Mouse (Mus musculus): Measurements from ENCODE around the gene Rfx8. TPM values are rescaled to one million over a fixed set of nuclear protein-coding genes. Genes with fewer than 3 reads are reported as not detected.
A peak's percentile ranks its signal among the peaks of the same experiment; 100 is the strongest.

The Rfx8 gene
- polyA plus RNA-seq, 1 experiment: 37.8 TPM

DNA sequence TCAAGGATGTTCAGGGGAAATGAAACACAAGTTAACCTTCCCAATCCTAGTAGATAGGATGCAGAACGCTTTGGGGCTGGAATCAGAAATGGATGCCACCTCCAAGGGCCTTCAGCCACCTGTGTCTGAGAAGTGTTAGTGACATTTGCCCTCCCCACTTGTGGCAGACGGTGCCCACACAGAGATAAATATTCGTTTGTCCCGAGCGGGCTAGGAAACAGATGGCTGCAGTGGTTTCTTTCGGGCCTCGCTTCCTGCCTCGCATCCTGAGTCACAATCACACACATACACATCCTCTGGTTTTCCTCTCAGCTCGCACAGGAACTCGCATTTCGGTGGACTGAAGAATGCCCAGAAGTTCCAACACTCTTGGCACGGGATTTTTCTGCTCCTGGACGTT is 13.5 kb upstream of the Rfx8 start:
- Histone ChIP-seq H3K27ac (ENCODE audit: control insufficient read depth, insufficient read depth, low read depth, low read length) (no peak overlapping the region), H3K4me1 (ENCODE audit: control insufficient read depth, insufficient read depth, low read length) (peaks cover 3% of the 10 kb centered on the region; the same call in 1 of the 2 replicates), H3K4me3 (ENCODE audit: control insufficient read depth, low read depth, low read length) (no peak overlapping the region), H3K36me3 (ENCODE audit: control insufficient read depth, insufficient read depth, low read length) (no peaks in the 10 kb centered on the region), H3K27me3 (ENCODE audit: control insufficient read depth, insufficient read depth, low read length) (no peaks in the 10 kb centered on the region)
- TF ChIP-seq POLR2A (IDR thresholded peaks at IDR 0.05; ENCODE audit: control insufficient read depth, low read depth, low read length): no peak
- TF ChIP-seq CTCF (IDR thresholded peaks at IDR 0.05; ENCODE audit: control insufficient read depth, insufficient read depth, insufficient replicate concordance, low read depth, low read length): no peak

DNA sequence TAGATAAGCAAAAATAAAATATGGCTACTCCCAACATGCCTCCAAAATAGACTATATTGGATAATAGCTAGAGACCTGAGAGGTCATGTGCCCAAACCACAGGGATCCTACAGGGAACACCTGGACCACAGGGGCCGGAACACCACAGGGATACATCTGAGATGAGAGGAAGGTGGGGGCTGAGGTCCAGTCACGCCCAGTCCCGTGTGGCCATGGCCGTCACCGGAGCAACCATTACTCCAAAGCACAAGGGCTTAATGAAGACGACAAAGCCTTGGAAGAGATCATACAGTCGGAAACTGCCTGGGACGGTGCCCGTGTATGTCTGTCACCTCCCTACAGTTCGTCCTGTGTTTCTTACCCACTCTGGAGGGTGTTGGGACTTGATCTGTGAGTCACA is 13.1 kb upstream of the Rfx8 start:
- H3K36me3 ChIP-seq (ENCODE audit: control insufficient read depth, insufficient read depth, low read length): no peaks in the 10 kb centered on the region
- H3K4me3 ChIP-seq (ENCODE audit: control insufficient read depth, low read depth, low read length): no peak overlapping the region
- H3K27ac ChIP-seq (ENCODE audit: control insufficient read depth, insufficient read depth, low read depth, low read length): no peak overlapping the region
- H3K27me3 ChIP-seq (ENCODE audit: control insufficient read depth, insufficient read depth, low read length): no peaks in the 10 kb centered on the region
- peaks cover 3% of the 10 kb centered on the region; the same call in 1 of the 2 replicates for H3K4me1 ChIP-seq (ENCODE audit: control insufficient read depth, insufficient read depth, low read length)
- no peak for TF ChIP-seq CTCF (IDR thresholded peaks at IDR 0.05; ENCODE audit: control insufficient read depth, insufficient read depth, insufficient replicate concordance, low read depth, low read length)
- no peak for TF ChIP-seq POLR2A (IDR thresholded peaks at IDR 0.05; ENCODE audit: control insufficient read depth, low read depth, low read length)

DNA sequence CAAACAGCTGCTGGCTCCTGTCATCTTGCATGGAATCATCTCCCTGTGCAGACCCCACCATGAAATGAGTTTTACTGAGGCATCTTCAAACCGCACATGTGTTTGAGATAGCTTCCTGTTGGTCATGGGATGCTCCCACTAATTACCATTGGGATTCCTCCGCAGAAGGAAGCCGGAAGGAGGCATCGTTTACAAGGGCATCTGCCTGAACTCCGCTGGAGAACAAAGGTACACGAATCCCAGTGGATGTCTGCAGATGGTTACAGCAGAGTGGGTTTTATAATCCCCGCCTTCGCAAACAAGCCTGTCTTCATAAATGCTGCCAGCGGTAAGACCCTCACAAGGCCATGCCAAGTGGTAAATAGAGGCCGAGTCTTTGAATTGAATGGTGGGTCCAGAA is 11.3 kb upstream of the Rfx8 start:
- Histone ChIP-seq H3K4me1 (ENCODE audit: control insufficient read depth, insufficient read depth, low read length) (peaks cover 3% of the 10 kb centered on the region; the same call in 1 of the 2 replicates), H3K36me3 (ENCODE audit: control insufficient read depth, insufficient read depth, low read length) (no peaks in the 10 kb centered on the region), H3K4me3 (ENCODE audit: control insufficient read depth, low read depth, low read length) (no peak overlapping the region), H3K27me3 (ENCODE audit: control insufficient read depth, insufficient read depth, low read length) (no peaks in the 10 kb centered on the region), H3K27ac (ENCODE audit: control insufficient read depth, insufficient read depth, low read depth, low read length) (no peak overlapping the region)
- TF ChIP-seq POLR2A (IDR thresholded peaks at IDR 0.05; ENCODE audit: control insufficient read depth, low read depth, low read length) (no peak), CTCF (IDR thresholded peaks at IDR 0.05; ENCODE audit: control insufficient read depth, insufficient read depth, insufficient replicate concordance, low read depth, low read length) (no peak)

DNA sequence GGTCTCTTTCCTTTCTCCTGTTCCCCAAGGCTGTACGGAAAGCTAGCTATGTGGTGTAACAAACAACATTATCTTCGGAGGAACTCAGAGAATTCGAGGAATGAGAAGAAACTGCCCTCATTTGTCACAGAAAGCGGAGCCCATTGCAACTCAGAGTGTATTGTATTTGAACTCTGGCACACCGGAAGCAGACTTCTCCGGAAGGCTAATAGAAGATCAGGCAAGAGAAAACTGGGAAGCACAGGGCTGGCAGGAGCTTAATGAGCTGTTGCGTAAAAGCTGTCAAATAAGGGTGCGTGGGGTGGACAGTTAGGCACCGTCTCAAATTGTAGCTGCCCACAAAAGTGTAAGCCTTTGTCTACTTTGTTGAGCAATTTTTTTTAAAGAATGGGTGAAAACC is 10.7 kb upstream of the Rfx8 start:
- H3K36me3 ChIP-seq (ENCODE audit: control insufficient read depth, insufficient read depth, low read length): no peaks in the 10 kb centered on the region
- H3K4me1 ChIP-seq (ENCODE audit: control insufficient read depth, insufficient read depth, low read length): peaks cover 3% of the 10 kb centered on the region; the same call in 1 of the 2 replicates
- H3K4me3 ChIP-seq (ENCODE audit: control insufficient read depth, low read depth, low read length): no peak overlapping the region
- H3K27me3 ChIP-seq (ENCODE audit: control insufficient read depth, insufficient read depth, low read length): no peaks in the 10 kb centered on the region
- TF ChIP-seq CTCF (IDR thresholded peaks at IDR 0.05; ENCODE audit: control insufficient read depth, insufficient read depth, insufficient replicate concordance, low read depth, low read length): no peak
- TF ChIP-seq POLR2A (IDR thresholded peaks at IDR 0.05; ENCODE audit: control insufficient read depth, low read depth, low read length): no peak
- H3K27ac ChIP-seq (ENCODE audit: control insufficient read depth, insufficient read depth, low read depth, low read length): no peak overlapping the region

- Histone ChIP-seq H3K4me1 (ENCODE audit: control insufficient read depth, insufficient read depth, low read length) (no peaks in the 10 kb centered on the region), H3K4me3 (ENCODE audit: control insufficient read depth, low read depth, low read length) (no peak overlapping the region), H3K27me3 (ENCODE audit: control insufficient read depth, insufficient read depth, low read length) (no peaks in the 10 kb centered on the region), H3K36me3 (ENCODE audit: control insufficient read depth, insufficient read depth, low read length) (no peaks in the 10 kb centered on the region), H3K27ac (ENCODE audit: control insufficient read depth, insufficient read depth, low read depth, low read length) (no peak overlapping the region)
- TF ChIP-seq CTCF (IDR thresholded peaks at IDR 0.05; ENCODE audit: control insufficient read depth, insufficient read depth, insufficient replicate concordance, low read depth, low read length) (no peak), POLR2A (IDR thresholded peaks at IDR 0.05; ENCODE audit: control insufficient read depth, low read depth, low read length) (no peak)
Observed at GRCm38 (mm10) chr1:39730868-39731267, 10.1 kb upstream of the Rfx8 start.

DNA sequence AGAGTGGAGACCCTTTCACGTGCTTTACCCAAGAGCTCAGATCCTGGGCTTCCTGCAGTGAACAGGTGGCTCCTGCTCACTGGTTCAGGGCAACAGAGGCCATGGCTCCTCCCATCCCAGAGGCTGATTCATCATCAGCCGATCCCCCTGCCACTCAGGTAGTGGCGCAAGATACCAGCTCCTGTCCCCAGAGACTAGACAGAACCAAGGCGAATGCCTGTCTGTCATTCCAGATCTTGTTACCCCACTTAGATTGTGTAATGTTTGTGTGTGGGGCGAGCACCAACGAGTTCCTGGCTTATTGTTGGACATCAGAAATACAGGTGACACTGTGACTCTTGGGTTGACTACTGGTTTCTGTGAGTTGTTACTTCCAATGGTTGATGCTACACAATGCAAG is 9.1 kb upstream of the Rfx8 start:
- no peak overlapping the region for H3K27ac ChIP-seq (ENCODE audit: control insufficient read depth, insufficient read depth, low read depth, low read length)
- TF ChIP-seq CTCF (IDR thresholded peaks at IDR 0.05; ENCODE audit: control insufficient read depth, insufficient read depth, insufficient replicate concordance, low read depth, low read length) (no peak), POLR2A (IDR thresholded peaks at IDR 0.05; ENCODE audit: control insufficient read depth, low read depth, low read length) (no peak)
- no peaks in the 10 kb centered on the region for H3K36me3 ChIP-seq (ENCODE audit: control insufficient read depth, insufficient read depth, low read length)
- H3K27me3 ChIP-seq (ENCODE audit: control insufficient read depth, insufficient read depth, low read length): no peaks in the 10 kb centered on the region
- no peak overlapping the region for H3K4me3 ChIP-seq (ENCODE audit: control insufficient read depth, low read depth, low read length)
- no peaks in the 10 kb centered on the region for H3K4me1 ChIP-seq (ENCODE audit: control insufficient read depth, insufficient read depth, low read length)

- peak overlapping the region; percentile 50 for H3K27ac ChIP-seq (ENCODE audit: control insufficient read depth, insufficient read depth, low read depth, low read length)
- TF ChIP-seq CTCF (IDR thresholded peaks at IDR 0.05; ENCODE audit: control insufficient read depth, insufficient read depth, insufficient replicate concordance, low read depth, low read length) (no peak), POLR2A (IDR thresholded peaks at IDR 0.05; ENCODE audit: control insufficient read depth, low read depth, low read length) (no peak)
- peak overlapping the region; percentile 92 for H3K4me3 ChIP-seq (ENCODE audit: control insufficient read depth, low read depth, low read length)
- H3K27me3 ChIP-seq (ENCODE audit: control insufficient read depth, insufficient read depth, low read length): no peaks in the 10 kb centered on the region
- H3K36me3 ChIP-seq (ENCODE audit: control insufficient read depth, insufficient read depth, low read length): no peaks in the 10 kb centered on the region
- peaks cover 14% of the 10 kb centered on the region for H3K4me1 ChIP-seq (ENCODE audit: control insufficient read depth, insufficient read depth, low read length)
Observed at GRCm38 (mm10) chr1:39721351-39721726, 542 bp upstream of the Rfx8 start.

- no peaks in the 10 kb centered on the region for H3K36me3 ChIP-seq (ENCODE audit: control insufficient read depth, insufficient read depth, low read length)
- peaks cover 17% of the 10 kb centered on the region for H3K4me1 ChIP-seq (ENCODE audit: control insufficient read depth, insufficient read depth, low read length)
- H3K4me3 ChIP-seq (ENCODE audit: control insufficient read depth, low read depth, low read length): peak overlapping the region; percentile 92
- TF ChIP-seq POLR2A (IDR thresholded peaks at IDR 0.05; ENCODE audit: control insufficient read depth, low read depth, low read length) (no peak), CTCF (IDR thresholded peaks at IDR 0.05; ENCODE audit: control insufficient read depth, insufficient read depth, insufficient replicate concordance, low read depth, low read length) (no peak)
- no peaks in the 10 kb centered on the region for H3K27me3 ChIP-seq (ENCODE audit: control insufficient read depth, insufficient read depth, low read length)
- peak overlapping the region; percentile 93 for H3K27ac ChIP-seq (ENCODE audit: control insufficient read depth, insufficient read depth, low read depth, low read length)
Observed at GRCm38 (mm10) chr1:39720186-39720585, 611 bp downstream of the Rfx8 start.

Data from testis, adult 2 months (tissue).